In the genomic region with DNA sequence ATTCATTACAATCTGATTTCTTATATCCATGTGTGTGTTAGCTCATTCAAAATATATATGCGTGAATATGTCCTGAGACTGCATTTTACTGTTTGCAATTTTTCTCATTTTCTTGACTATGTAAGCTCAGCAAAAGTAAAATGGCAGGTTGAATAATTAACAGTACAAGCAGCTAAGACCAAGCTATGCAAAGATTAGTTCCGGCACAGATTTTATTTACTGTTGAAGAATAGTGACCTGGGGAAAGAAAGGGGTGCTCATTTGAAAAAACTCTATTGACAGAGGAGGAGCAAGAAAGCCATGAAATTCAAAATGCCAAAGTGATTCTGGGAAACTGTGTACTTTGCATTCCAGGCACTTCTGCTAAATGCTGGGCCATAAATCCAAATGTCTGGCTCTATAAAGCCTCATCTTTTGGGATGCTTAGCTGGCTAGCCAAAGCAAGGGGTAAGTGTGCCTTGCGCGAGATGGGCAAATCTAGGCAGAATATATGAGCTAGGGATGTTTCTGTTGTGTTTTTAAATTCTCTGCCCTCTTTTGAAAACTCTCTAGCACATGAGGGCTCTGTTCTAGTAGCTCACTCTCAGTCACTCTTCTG, we compare ENCODE assay signal across 21 mouse cellular contexts.
"Had no signal": no experiment of that assay in that cellular context is flagged by ENCODE, and none has a peak within 500 bp of the region (broad histone marks: within the 10 kb centered on the region; RNA-seq: fewer than 3 reads in every experiment).

No protein-coding gene starts in this region.

- H3K27ac ChIP-seq: kidney, postnatal 0 days; layer of hippocampus, adult 2 months; limb, embryonic 10.5 days; limb, embryonic 13.5 days; liver, embryonic 13.5 days; midbrain, embryonic 15.5 days; stomach, postnatal 0 days had no signal

- H3K4me1 ChIP-seq: limb, embryonic 10.5 days; limb, embryonic 13.5 days; liver, embryonic 13.5 days; midbrain, embryonic 15.5 days had no signal

- DNase-seq: kidney, adult 2 months; kidney, postnatal 25 days; layer of hippocampus, adult 9-11 months; liver; liver, embryonic 13.5 days; lung, adult 2 months; lung, postnatal 14 days; lung, postnatal 4 days; right cerebral cortex, adult 18-20 months; right cerebral cortex, postnatal 14 days; right cerebral cortex, postnatal 4 days; thymus, adult 2 months; thymus, postnatal 14 days; thymus, postnatal 4 days had no signal

- H3K36me3 ChIP-seq: limb, embryonic 10.5 days; limb, embryonic 13.5 days; liver, embryonic 13.5 days; midbrain, embryonic 15.5 days had no signal

- ATAC-seq: intestine, postnatal 0 days; midbrain, embryonic 15.5 days had no signal

- H3K4me3 ChIP-seq: layer of hippocampus, adult 2 months; limb, embryonic 10.5 days; limb, embryonic 13.5 days; liver, embryonic 13.5 days; midbrain, embryonic 15.5 days had no signal

- H3K9ac ChIP-seq: limb, embryonic 13.5 days; liver, embryonic 13.5 days; midbrain, embryonic 15.5 days had no signal

- H3K4me2 ChIP-seq: limb, embryonic 13.5 days; liver, embryonic 13.5 days; midbrain, embryonic 15.5 days had no signal

- H3K27me3 ChIP-seq: limb, embryonic 13.5 days; liver, embryonic 13.5 days; midbrain, embryonic 15.5 days had no signal

- H3K9me3 ChIP-seq: limb, embryonic 10.5 days; limb, embryonic 13.5 days; liver, embryonic 13.5 days; midbrain, embryonic 15.5 days had no signal
